Mouse (Mus musculus) limb, embryonic 14.5 days (tissue): ENCODE measurements at regions not wholly inside any gene's neighbourhood (a gene's known extent, or its start where the extent isn't known, plus 50 kb on each side); places are given as distances from the start of the nearest gene placed in this dataset.

Source experiments
- ATAC-seq: fragments of 200-750 bp; cut with Nextera tagmentation; 2 replicates; pipeline ENCODE4 v1.8.0; 2017; ENCODE audit warnings: low read depth, moderate number of reproducible peaks, moderate TSS enrichment; ENCODE audit not compliant: low FRiP score
- DNase-seq: peaks from one replicate; pipeline ENCODE4 v3.0.0-alpha.2; 2015; ENCODE audit warnings: low spot score
- H3K27ac ChIP-seq: fragments of 300-500 bp; sonication (generic); replicated peaks from 2 replicates; pipeline ENCODE4 v1.5.1; 2014; ENCODE audit warnings: low read depth, mild to moderate bottlenecking, low read length, moderate library complexity, mixed read lengths
- H3K27me3 ChIP-seq: fragments of 300-500 bp; sonication (generic); 2 replicates; pipeline ENCODE4 v1.6.1; 2014; ENCODE audit warnings: low read length, mixed read lengths; ENCODE audit not compliant: control insufficient read depth, insufficient read depth
- H3K36me3 ChIP-seq: fragments of 300-500 bp; sonication (generic); 2 replicates; pipeline ENCODE4 v1.6.1; 2014; ENCODE audit warnings: mild to moderate bottlenecking, low read length, moderate library complexity, mixed read lengths; ENCODE audit not compliant: control insufficient read depth, insufficient read depth
- H3K4me1 ChIP-seq: fragments of 300-500 bp; sonication (generic); 2 replicates; pipeline ENCODE4 v1.6.1; 2014; ENCODE audit warnings: antibody characterized with exemption, low read length, mixed read lengths; ENCODE audit not compliant: control insufficient read depth, insufficient read depth
- H3K4me2 ChIP-seq: fragments of 300-500 bp; sonication (generic); replicated peaks from 2 replicates; pipeline ENCODE4 v1.6.1; 2014; ENCODE audit warnings: low read depth, mild to moderate bottlenecking, low read length, moderate library complexity; ENCODE audit not compliant: severe bottlenecking
- H3K4me3 ChIP-seq: fragments of 300-500 bp; sonication (generic); replicated peaks from 2 replicates; pipeline ENCODE4 v1.5.1; 2014; ENCODE audit warnings: low read length
- H3K9ac ChIP-seq: fragments of 300-500 bp; sonication (generic); 2 replicates; pipeline ENCODE4 v1.6.1; 2014; ENCODE audit warnings: mild to moderate bottlenecking, low read depth, low read length, moderate library complexity; ENCODE audit not compliant: severe bottlenecking
- H3K9me3 ChIP-seq: fragments of 300-500 bp; sonication (generic); 2 replicates; pipeline ENCODE4 v1.6.1; 2016; ENCODE audit warnings: low read length; ENCODE audit not compliant: control insufficient read depth
- POLR2A ChIP-seq: fragments of 200-500 bp; IDR thresholded peaks from 2 replicates; pipeline ENCODE4 v1.8.0; 2012; ENCODE audit warnings: inconsistent platforms, mild to moderate bottlenecking, moderate library complexity, borderline replicate concordance; ENCODE audit not compliant: insufficient read depth, insufficient read length; ENCODE audit errors: extremely low read depth
- WGBS: fragments of 180-500 bp; shearing (Covaris S2); extraction: QIAGEN DNeasy Blood & Tissue Kit; methylation state at CpG from one replicate; pipeline ENCODE4 v1.1.7; 2014; 5-methylcytosine and 5-hydroxymethylcytosine counted together

GRCm38 (mm10) chr12:109539046-109539445 is 61.1 kb downstream of the Rtl1 start:
- ATAC-seq (no peak), DNase-seq (no peak)
- no peak overlapping the region for H3K4me3 ChIP-seq
- WGBS = 81% methylated on average over 8 of the region's 8 CpGs
- H3K4me1 ChIP-seq = peaks cover 11% of the 10 kb centered on the region
- peak overlapping the region; percentile 56 for H3K27ac ChIP-seq
- H3K9ac ChIP-seq = no peak overlapping the region
- no peaks in the 10 kb centered on the region for H3K27me3 ChIP-seq
- H3K9me3 ChIP-seq = peaks cover 42% of the 10 kb centered on the region
- H3K4me2 ChIP-seq = no peak overlapping the region
- no peaks in the 10 kb centered on the region; the same call in 1 of the 2 replicates for H3K36me3 ChIP-seq
- TF ChIP-seq POLR2A = no peak

GRCm38 (mm10) chr12:109538641-109539040 is 61.5 kb downstream of the Rtl1 start:
- ATAC-seq = peak; percentile 7; the same call in 1 of the 2 replicates
- TF ChIP-seq POLR2A = no peak
- H3K9ac ChIP-seq = no peak overlapping the region
- no peaks in the 10 kb centered on the region; the same call in 1 of the 2 replicates for H3K36me3 ChIP-seq
- peak; percentile 85 for DNase-seq
- H3K4me3 ChIP-seq = no peak overlapping the region
- H3K4me2 ChIP-seq = no peak overlapping the region
- H3K27me3 ChIP-seq = no peaks in the 10 kb centered on the region
- H3K9me3 ChIP-seq = peaks cover 42% of the 10 kb centered on the region
- WGBS = 65% methylated on average over 3 of the region's 3 CpGs
- peaks cover 11% of the 10 kb centered on the region for H3K4me1 ChIP-seq
- peak overlapping the region; percentile 56; the same call in 1 of the 2 replicates for H3K27ac ChIP-seq

- Histone ChIP-seq H3K4me2 (no peak overlapping the region), H3K27me3 (no peaks in the 10 kb centered on the region), H3K9ac (no peak overlapping the region), H3K4me3 (no peak overlapping the region), H3K4me1 (peaks cover 27% of the 10 kb centered on the region), H3K9me3 (peaks cover 30% of the 10 kb centered on the region), H3K36me3 (no peaks in the 10 kb centered on the region), H3K27ac (no peak overlapping the region; the same call in 1 of the 2 replicates)
- DNase-seq (no peak), ATAC-seq (no peak)
- TF ChIP-seq POLR2A = no peak
- 86% methylated on average over 3 of the region's 3 CpGs for WGBS
These were observed 63.6 kb downstream of the Rtl1 start for GRCm38 (mm10) chr12:109536536-109536935.

GRCm38 (mm10) chr12:109532392-109532791 is 67.7 kb downstream of the Rtl1 start:
- no peak for TF ChIP-seq POLR2A
- 0 out of 2 replicates have a peak, but pooled peaks have one; percentile 7 for ATAC-seq
- H3K27ac ChIP-seq = 0 out of 2 replicates have a peak overlapping the region, but pooled peaks have one; percentile 38

GRCm38 (mm10) chr12:109531347-109532023 is 68.6 kb downstream of the Rtl1 start:
- 80% methylated on average over 8 of the region's 8 CpGs for WGBS
- Histone ChIP-seq H3K4me1 (peaks cover 40% of the 10 kb centered on the region), H3K4me2 (no peak overlapping the region), H3K9ac (no peak overlapping the region), H3K36me3 (no peaks in the 10 kb centered on the region), H3K27ac (no peak overlapping the region), H3K4me3 (no peak overlapping the region), H3K9me3 (peaks cover 28% of the 10 kb centered on the region), H3K27me3 (no peaks in the 10 kb centered on the region)
- ATAC-seq (no peak), DNase-seq (no peak)
- TF ChIP-seq POLR2A = no peak

More at GRCm38 (mm10) chr12:109532392-109532791, 67.7 kb downstream of the Rtl1 start:
- WGBS = 33% methylated on average over 8 of the region's 8 CpGs
- no peak overlapping the region for H3K4me3 ChIP-seq
- no peaks in the 10 kb centered on the region for H3K27me3 ChIP-seq
- H3K9ac ChIP-seq = no peak overlapping the region
- H3K4me2 ChIP-seq = no peak overlapping the region
- peaks cover 40% of the 10 kb centered on the region for H3K4me1 ChIP-seq
- H3K36me3 ChIP-seq = no peaks in the 10 kb centered on the region
- H3K9me3 ChIP-seq = peaks cover 21% of the 10 kb centered on the region
- no peak for DNase-seq
